Mouse (Mus musculus): ENCODE data around the gene Pdap1.
"Not testable (repeated sequence)": the region's sequence is repeated elsewhere in the genome, so short reads cannot be mapped to it uniquely, and the experiment has no call there.

Pdap1 gene

GRCm38 (mm10) chr5:145083201-145083600 lies 56.8 kb downstream of the Pdap1 start:
- not testable (repeated sequence) for DNase-seq (ENCODE audit: low spot score in 2 of 2)

- no peak for DNase-seq (ENCODE audit: low spot score in 2 of 2)
These were observed 58.0 kb downstream of the Pdap1 start for GRCm38 (mm10) chr5:145081866-145082613.

Measured in spleen, postnatal 10 days (tissue).